Mouse (Mus musculus): ENCODE measurements around the gene Rnf24. TPM values are rescaled to one million over a fixed set of nuclear protein-coding genes. Genes with fewer than 3 reads are reported as not detected.

Gene Rnf24
- polyA plus RNA-seq (2014; fragmentation: Illumina TruSeq; extraction: RNeasy Lipid Tissue Mini Kit (QIAGEN cat#74804); ENCODE audit: low read depth, low replicate concordance) = 11.1 TPM

DNA sequence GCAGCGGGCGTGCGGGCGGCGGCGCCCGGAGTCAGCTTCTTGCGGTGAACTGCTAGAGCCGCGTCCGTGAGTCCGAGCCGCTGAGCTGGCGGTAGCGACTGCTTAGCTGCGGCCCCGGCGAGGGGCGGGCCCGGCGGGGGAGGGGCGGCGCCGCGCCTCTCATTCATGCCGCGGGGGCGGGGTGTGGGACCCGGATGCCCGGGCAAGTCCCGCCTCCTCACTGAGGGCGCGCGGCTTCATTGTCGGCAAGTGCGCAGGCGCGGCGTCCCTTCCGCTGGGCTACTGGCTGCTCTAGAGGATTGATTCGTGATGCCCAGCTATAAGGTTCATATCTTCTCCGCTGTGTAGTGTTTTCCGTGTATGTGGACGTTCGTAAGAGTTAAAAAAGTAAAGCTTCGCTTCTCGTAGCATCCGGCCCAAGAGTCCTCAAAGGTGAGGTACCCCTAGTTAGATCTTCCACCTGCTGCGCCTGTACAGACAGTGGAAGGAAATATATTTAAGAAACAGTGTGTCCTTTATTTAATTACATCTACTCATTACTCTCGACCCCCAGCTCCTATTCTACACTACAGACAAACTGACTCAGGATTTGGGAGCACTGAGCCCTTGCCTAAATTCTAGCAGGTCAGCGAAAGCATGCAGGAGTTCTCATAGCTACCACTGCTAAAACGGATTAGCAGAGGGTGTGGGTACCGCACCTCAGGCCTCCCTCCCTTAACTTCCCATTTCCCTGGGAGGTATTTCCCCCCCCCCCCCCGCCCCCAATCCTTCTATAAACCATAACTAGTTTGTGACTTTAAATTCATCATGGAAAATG is at the start of gene Rnf24:
Gene Rnf24 (minus strand): TSS at position 146 of the 817 bp plus-strand sequence.

GRCm38 (mm10) chr2:131262213-131262672 is 90.4 kb downstream of the Rnf24 start, which contains the start of gene Pank2:
TSS of gene Pank2 (plus strand) at chr2:131262495.

Other genes starting within 250 kb of the Rnf24 start
- 0.99 TPM for gene Hspa12b, start 225.6 kb downstream of the Rnf24 start, polyA plus RNA-seq (2014; fragmentation: Illumina TruSeq; extraction: RNeasy Lipid Tissue Mini Kit (QIAGEN cat#74804); ENCODE audit: low read depth, low replicate concordance)
- not detected for gene Gm11037, start 219.4 kb downstream of the Rnf24 start, polyA plus RNA-seq (2014; fragmentation: Illumina TruSeq; extraction: RNeasy Lipid Tissue Mini Kit (QIAGEN cat#74804); ENCODE audit: low read depth, low replicate concordance)
- 0.87 TPM for gene 1700037H04Rik, start 192.8 kb downstream of the Rnf24 start, polyA plus RNA-seq (2014; fragmentation: Illumina TruSeq; extraction: RNeasy Lipid Tissue Mini Kit (QIAGEN cat#74804); ENCODE audit: low read depth, low replicate concordance)
- gene Cenpb, start 172.8 kb downstream of the Rnf24 start, polyA plus RNA-seq (2014; fragmentation: Illumina TruSeq; extraction: RNeasy Lipid Tissue Mini Kit (QIAGEN cat#74804); ENCODE audit: low read depth, low replicate concordance) = 11.2 TPM
- gene Cdc25b, start 165.9 kb downstream of the Rnf24 start, polyA plus RNA-seq (2014; fragmentation: Illumina TruSeq; extraction: RNeasy Lipid Tissue Mini Kit (QIAGEN cat#74804); ENCODE audit: low read depth, low replicate concordance) = 0.82 TPM
- gene Spef1, start 165.6 kb downstream of the Rnf24 start, polyA plus RNA-seq (2014; fragmentation: Illumina TruSeq; extraction: RNeasy Lipid Tissue Mini Kit (QIAGEN cat#74804); ENCODE audit: low read depth, low replicate concordance) = 1.1 TPM
- not detected for gene Ap5s1, start 145.8 kb downstream of the Rnf24 start, polyA plus RNA-seq (2014; fragmentation: Illumina TruSeq; extraction: RNeasy Lipid Tissue Mini Kit (QIAGEN cat#74804); ENCODE audit: low read depth, low replicate concordance)
- 6.6 TPM for gene Mavs, start 118.8 kb downstream of the Rnf24 start, polyA plus RNA-seq (2014; fragmentation: Illumina TruSeq; extraction: RNeasy Lipid Tissue Mini Kit (QIAGEN cat#74804); ENCODE audit: low read depth, low replicate concordance)
- gene Pank2, start 90.4 kb downstream of the Rnf24 start, polyA plus RNA-seq (2014; fragmentation: Illumina TruSeq; extraction: RNeasy Lipid Tissue Mini Kit (QIAGEN cat#74804); ENCODE audit: low read depth, low replicate concordance) = 51.3 TPM
- 0.82 TPM for gene Smox, start 138.6 kb upstream of the Rnf24 start, polyA plus RNA-seq (2014; fragmentation: Illumina TruSeq; extraction: RNeasy Lipid Tissue Mini Kit (QIAGEN cat#74804); ENCODE audit: low read depth, low replicate concordance)
- not detected for gene Adra1d, start 209.4 kb upstream of the Rnf24 start, polyA plus RNA-seq (2014; fragmentation: Illumina TruSeq; extraction: RNeasy Lipid Tissue Mini Kit (QIAGEN cat#74804); ENCODE audit: low read depth, low replicate concordance)